Mouse (Mus musculus) c-Kit-positive CD71-positive TER-119-negative erythroid progenitor cells, embryonic 14.5 days (primary cell): Measurements from ENCODE around the gene Prkx.
A peak's percentile ranks its signal among the peaks of the same experiment; 100 is the strongest.

Experiments used
- DNase-seq: peaks from one replicate; pipeline ENCODE4 v3.0.0-alpha.2; 2013; ENCODE audit warnings: low read depth

Prkx gene

DNA sequence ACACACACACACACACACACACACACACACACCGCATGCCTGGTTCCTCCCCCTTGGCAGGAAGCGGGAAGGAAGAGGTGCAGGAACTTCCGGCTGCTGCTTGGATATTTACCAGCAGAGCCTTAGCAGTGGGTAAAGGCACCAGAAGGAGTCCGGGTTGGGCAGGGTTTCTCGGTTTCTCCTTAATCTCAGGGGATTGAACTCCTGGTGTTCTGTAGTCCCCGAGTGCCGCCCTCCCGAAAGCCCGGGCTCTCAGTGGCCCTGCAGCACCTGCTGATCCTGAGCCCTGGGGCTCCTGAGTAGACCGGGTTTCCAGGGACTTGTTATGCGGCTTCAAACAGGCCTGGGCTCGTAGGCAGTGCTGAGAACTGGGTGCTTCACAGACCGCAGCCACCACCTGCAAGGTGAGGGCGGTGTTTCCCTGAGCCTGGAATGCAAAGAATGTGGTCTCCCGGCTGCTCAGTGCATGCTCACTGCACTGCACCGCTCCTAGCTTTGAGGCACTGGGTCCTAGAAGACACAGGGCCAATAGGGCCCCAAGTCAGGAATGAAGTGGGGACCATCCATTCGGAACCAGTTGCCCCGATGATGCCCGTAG, at the start of gene Prkx:
Gene Prkx, minus strand, starts transcription at position 41 of the 598 bp plus-strand sequence.
- DNase-seq, result peak; percentile 25

DNA sequence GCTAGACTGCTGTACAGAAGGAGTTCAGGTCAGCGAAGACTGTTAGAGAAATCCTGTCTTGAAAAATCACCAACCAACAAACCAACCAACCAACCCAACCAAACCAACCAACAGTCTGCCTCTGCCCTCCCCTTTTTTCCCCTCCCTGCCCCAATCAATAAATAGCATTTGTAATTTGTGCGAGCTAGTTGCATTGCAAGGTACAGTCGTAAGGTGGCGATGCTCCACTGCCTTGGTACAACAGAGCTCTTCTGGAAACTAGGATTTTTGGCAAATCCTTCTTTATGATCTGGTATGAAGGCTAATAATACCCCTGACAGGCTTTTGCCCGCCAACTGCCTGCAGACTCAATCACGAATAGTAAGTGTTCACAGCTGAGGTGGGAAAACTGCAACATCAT, 16.0 kb upstream of the Prkx start:
- DNase-seq, result no peak

DNA sequence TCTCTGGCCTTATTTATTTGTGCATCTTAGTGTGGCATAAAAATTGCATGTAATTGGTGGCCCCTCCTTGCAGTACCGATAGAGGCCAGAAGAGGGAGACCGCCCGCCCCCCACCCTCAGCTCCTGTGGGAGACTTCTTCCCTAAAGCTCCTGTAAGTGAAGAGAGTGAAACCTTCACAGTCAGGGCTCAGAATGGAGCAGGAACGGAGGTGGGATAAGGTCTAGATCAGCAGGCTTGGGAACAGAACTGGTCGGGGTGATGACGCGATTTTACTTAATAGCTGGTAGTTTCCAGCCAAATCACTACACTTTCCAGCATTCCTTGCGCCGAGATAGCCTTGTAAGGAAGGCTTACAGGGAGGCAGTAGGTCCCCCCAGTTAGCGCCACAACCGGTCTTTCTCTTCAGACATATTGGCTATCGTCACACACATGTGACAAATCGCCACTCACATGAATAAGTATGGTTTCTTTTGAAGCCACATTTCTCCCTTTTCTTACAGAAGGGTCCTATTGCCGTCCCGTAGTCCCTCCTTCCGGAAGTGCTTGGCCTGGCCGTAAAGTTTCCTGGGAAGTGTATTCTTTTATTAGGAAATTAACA, 14.6 kb upstream of the Prkx start:
- DNase-seq, result peak; percentile 23

DNA sequence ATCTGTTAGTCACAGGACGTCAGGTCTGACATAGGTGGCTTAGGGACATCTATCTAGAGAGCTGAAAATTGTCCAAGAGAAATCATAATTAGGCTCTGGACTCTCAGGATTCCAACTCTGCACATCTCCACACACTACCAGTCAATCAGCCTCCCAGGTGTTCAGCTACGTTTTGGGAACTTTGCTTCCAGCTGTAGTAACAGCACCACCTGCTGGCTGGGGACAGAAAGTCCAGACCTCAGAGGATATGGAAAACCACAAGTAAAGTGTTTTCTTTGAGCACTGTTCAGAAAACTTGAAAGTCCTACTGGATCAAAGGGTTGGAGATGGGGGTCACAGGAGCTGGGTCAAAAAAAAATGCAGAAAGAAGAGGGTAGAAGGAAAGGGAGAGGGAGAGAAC, 12.5 kb upstream of the Prkx start:
- DNase-seq, result no peak

DNA sequence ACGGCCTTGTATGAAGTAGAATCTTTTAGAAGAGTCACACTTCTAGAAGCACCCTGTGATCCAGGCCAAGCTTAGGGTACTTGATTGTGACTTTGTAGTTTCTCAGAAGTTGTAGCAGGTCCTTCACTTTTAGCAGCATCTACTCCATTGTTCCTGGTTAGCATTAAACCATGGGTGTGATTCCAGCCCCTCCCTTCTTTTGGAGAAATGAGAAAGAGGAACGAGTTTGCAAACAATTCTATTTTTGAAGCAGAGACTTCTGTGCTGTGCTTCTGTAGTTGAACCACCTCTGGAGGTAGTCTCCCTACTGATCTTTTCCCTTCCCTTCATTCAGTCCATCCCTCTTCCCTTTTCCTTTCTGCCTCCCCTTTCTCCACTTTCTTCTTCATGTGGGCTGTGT, 6.2 kb upstream of the Prkx start:
- DNase-seq, result no peak

DNA sequence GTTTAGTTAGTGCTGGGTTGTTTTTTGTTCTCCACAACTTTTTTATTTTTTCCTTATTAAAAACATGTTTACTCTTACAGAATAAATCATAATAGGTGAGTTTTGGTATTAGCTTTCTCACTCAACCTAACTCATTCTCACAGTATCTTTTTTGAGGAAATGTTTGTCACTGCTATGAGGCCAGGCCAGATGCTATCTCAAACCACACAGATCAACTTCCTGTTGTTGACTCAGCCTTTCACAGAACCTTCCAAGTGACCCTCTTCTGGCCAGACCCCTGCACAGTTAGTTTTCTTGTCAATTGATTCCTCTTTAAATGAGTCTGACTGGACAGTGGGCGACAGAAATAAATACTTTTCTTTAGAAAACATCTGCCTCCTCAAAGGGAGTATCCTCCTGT, 5.5 kb upstream of the Prkx start:
- no peak for DNase-seq

DNA sequence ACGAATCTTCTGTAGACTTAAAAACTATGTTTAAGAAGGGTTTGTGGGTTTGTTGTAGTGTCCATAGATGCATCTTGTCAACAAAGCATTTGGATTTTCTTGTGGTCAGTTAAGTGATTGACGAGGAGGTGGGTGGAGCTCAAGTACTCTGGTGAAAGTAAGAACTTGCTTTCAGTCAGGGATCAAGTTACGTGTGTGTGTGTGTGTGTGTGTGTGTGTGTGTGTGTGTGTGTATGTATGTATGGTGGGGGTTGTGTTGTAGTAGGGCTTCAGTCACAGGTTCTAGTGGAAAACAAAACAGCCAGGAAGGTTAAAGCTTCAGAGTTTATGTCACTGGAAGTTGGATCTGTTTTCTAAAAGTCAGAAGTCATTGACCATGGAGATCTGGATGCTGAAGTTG, 3.5 kb upstream of the Prkx start:
- DNase-seq, result no peak

DNA sequence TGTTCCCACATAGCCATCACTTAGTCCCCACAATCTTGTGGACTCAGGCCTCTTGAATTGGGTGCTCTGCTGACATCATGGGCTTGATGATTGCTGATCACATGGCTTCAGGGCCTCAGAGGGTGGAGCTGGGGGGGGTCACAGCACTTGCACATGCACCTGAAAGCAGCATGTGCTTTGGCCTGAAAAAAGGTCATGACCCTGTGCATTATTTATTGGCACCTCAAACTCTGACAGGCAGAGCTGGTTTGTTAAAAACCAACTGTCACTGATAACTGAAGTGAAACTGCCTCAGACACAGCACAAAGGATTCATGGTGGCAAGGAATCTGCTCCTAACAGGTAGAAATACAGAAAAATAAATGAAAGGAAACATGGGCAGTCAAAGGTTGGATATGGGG, 1.7 kb upstream of the Prkx start:
- DNase-seq, result no peak

DNA sequence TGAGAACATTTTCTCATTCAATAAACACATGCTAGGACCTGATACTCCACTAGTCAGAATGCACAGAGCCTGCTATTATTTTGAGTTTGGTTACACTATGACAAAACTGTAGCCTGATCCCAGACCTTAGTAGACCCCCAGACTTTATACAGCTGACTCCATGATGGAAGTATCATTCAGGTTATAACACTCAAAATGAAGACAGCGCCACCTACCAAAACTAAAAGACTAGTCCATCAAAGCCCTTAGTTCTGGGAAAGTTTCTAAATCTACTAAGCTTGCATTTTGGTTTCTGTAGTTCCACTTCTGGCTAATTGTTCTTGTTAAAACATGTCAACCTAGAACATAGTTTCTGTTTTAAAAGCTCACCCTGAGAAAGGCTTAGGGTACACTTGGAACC, 838 bp upstream of the Prkx start:
- no peak for DNase-seq

DNA sequence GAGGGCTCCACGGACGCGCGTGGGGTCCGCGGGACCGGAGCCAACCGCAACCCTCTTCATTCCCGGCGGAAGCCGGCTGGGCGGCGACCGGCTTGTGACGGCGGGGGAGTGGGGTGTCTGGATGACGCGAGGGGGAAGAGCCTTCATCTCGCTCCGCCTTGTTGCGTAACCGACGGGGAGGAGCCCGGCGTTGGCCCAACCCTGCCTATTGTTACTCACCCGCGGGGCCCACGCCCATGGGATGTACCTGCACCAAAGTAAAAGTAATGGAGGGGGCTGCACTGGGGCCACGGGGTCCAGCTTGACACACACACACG, 262 bp downstream of the Prkx start:
- peak; percentile 66 for DNase-seq

DNA sequence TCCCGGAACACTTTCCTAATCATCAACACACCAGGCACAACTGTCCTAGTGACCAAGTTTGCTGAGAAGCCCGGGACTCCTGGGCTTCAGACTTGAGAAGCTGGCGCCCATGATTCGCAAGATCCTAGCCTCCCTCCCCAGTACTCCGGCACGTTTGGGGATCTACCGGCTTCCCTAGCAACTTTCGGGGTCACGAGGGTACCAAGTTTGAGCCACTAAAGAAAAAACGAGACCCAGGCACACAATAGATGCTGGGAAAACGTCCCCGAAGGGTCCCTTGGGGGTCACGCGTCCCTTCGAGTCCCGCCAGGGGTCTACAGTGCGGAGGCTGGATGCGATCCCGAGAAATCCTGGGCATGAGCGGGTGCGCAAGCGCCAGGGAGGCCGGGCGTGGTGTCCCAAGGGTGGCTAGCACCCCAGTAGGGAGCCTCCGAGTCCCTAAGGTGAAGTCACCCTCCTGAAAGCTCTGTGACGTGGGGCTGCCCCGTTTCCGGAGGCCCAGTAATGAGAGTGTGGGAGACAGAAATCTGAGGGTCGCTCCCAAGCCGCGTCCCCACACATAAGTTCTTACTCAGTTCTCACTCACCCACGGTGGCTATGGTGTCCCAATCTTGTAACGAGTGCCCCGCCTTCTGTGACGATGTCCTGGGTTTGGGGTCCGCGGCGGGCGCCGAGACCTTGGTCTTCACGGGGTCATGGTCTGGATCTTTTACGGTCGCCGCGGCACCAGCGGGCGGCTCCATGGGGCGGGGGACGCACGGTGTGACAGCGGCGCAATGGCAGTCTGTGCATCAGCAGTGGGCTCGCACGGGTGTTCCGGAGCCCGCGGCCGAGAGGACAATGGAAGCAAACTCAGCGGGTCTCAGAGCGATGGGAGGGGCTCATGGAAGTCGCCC, 868 bp downstream of the Prkx start:
- DNase-seq, result peak; percentile 7

DNA sequence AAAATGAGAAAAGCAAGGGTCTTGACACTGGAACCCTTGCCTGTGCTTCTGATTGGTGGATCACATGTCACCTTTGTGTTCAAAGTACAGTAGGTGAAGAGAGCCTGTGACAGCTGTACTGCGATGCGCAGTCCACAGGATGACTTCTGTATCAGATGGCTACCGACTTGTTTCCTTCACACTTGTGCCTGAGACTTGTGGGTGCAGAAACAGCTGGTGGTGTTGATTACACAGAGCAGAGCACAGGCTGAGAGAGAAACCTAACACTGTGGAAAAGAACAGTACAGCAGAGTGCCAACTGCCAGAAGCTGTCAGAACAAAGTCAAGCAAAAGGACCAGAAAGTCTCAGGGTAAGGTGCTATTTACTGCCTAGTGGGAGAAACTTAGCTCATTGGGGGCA, 7.4 kb downstream of the Prkx start:
- no peak for DNase-seq

DNA sequence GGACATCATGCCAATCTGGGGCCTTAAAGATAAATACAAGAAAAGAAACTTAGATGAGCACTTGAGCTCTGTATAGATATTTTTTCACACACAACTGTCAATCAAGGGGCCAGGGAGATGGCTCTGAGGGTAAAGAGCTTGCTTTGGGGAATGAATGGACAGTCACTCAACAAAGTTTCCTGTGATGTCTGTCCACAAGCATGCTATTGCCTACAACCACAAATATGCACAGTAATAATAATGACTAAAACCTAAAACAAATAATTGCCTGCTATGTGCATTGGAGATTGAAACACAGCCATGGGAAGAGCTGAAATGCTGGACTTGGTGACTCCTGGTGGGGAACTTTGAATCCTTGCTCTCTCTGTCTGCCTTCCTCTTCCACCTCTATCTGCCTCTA, 9.7 kb downstream of the Prkx start:
- no peak for DNase-seq

DNA sequence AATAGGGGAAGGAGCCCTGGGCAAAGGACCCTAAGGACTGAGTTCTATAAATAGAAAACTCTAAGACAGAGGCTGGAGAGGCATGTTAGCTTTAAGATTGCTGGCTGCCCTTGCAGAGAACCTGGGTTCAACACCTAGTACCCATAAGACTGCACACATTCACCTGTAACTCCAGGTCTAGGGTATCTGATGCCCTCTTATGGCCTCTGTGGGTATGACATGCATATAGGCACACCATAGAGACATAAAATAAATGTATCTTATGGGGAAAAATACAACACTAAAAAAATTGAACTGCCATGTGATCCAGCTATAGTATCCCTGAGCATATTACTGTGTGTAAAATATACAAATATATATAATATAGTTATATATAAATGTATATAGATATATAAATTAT, 18.3 kb downstream of the Prkx start:
- DNase-seq, result no peak

DNA sequence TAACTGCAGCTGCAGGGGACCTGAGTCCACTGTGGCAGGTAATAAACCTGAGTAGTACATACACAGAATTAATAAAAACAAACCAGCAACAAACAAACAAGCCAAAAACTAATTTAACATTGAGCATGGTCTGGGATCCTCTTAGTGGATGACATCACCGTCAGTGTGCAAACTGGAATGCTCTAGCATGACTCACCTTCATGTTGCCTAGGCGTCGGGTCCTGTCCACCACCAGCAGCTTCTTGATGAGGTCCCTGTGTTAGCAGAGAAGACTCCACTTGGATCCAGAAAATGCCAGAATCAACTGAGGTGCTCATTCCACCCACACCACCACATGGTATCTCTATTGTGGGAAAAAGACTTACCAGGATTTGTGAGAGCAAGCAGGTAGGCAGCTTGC, 30.9 kb downstream of the Prkx start:
- no peak for DNase-seq

DNA sequence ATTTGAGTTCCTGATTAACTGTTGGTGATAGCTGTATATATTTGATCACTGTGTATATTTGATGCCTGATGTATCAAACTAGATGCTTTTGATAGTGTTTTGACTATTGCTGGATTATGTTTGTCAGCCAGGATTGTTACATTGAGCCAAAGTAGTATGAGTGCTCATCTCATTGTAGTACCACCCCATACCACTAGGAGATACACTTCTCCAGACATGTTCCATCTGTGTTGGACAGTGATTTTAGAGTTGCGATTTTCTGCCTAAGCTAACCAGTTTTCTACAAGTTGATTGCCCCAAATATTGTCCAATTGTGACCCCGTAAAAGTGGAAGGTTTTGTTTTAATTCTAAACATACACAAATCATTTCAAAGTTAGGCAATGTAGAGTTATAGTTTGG, 51.8 kb downstream of the Prkx start:
- DNase-seq, result no peak

DNA sequence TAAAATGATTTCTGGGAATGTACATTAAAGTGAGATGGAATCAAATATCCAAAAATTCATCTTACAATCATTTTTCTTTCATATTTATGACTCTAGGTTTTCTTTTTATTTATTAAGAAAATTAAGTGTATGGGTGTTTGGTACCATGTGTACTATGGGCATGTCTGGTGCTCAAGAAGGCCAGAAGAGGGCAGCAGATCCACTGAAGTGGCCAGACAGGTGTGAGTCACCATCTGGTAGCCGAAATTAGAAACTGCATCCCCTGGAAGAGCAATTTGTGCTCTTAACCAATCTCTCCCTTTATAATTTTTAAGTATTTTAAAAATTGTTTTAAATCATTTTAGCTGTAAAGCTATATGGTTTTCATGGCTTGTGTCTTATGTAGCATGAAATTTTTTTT, 54.7 kb downstream of the Prkx start:
- DNase-seq, result peak; percentile 5

DNA sequence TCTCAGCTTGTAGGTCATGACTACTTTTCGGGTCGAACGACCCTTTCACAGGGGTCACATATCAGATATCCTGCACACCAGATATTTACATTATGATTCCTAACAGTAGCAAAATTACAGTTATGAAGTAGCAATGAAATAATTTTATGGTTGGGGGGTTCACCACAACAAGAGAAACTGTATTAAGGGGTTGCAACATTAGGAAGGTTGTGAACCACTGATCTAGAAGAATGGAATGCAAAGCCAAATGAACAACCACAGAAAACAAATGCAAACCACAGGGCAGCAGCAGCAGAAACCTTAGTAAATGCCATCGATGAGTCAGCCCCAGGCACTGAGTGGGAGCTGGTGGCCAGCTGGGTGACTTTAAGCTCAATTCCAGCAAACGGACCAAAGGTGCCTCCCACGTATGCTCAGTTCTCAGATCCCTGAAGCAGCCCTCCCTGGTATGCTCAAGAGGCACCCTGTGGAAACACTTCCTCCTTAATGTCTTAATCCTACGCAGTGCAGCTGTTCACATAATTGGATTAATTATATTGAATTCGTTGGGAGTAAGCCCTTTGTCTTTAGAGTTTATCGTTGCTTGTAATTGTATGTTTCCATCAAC, 62.0 kb downstream of the Prkx start:
- DNase-seq, result no peak

DNA sequence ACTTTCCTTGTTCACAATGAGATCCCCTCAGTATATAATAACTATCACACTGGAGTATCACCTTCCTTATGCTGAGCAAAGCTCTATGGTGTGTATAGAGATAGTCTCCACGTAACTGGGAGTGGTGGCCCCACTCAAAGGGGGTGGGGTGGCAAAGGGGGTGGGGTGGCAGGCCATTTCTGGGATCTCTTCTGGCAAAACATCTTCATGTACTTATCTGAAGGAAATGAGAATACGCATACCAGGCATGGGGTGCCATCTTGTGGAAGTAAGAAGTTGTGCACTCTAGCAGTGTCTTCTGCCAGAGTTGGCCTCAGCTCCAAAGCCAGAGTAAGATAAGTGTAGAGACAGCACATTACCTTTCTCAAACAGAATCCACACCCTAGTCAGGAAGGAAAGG, 75.8 kb downstream of the Prkx start:
- DNase-seq, result peak; percentile 17
